Mouse (Mus musculus) left cerebral cortex, adult 8-10 months (tissue): Measurements from ENCODE around the gene Tmem151b. TPM values are rescaled to one million over a fixed set of nuclear protein-coding genes. Genes with fewer than 3 reads are reported as not detected.

ENCODE experiments used
- DNase-seq, 2 experiments: peaks; one replicate each; pipeline ENCODE4 v3.0.0; 2022; ENCODE audit warnings: low spot score in 2 of 2
- total RNA-seq, 4 experiments: library from RNA; stranded (reverse); gene quantifications; 2 replicates each; pipeline ENCODE4 v1.2.4; 2022

Gene Tmem151b
- total RNA-seq, 4 experiments from 2014 or later, result 97.9 to 110 (median 100) TPM

GRCm38 (mm10) chr17:45515204-45515726 is 34.2 kb downstream of the Tmem151b start:
- DNase-seq, result no peak

DNA sequence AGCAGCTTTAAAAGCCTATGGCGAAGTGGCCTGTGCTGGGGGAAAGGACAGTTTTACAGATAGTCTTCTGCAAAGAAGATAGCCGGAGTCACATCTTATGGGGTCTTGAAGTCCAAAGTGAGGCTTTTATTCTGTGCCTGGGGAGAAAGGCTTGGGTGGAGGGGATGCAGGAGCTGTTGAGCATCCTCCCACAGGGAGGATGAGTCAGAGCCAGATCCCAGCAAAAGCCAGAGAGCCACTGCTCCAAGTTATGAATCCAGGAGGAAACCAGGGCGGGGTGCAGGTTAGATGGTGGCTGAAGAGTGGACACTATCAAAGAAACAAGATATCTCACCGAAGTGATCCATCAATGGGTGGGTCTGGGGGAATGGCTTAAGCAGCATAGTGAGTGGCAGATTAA is 37.7 kb downstream of the Tmem151b start:
- no peak for DNase-seq

DNA sequence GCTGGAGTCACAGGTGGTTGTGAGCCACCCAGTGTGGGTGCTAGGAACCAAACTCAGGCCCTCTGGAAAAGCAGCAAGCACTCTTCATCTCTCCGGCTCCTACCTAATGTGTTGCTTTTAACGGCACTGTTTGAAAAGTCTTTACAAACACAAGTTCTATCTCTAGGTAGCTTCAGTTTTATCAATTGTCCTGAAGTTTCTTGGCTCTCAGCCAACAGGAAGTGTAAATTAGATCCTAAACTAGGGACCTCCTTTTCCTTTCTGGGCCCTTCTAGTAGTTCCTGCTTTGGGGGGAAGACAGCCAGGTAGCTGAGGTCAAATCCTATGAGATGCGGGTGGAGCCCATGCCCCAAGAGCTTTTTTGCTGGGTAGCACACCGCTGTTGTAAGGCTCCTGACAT is 38.6 kb downstream of the Tmem151b start:
- no peak for DNase-seq

DNA sequence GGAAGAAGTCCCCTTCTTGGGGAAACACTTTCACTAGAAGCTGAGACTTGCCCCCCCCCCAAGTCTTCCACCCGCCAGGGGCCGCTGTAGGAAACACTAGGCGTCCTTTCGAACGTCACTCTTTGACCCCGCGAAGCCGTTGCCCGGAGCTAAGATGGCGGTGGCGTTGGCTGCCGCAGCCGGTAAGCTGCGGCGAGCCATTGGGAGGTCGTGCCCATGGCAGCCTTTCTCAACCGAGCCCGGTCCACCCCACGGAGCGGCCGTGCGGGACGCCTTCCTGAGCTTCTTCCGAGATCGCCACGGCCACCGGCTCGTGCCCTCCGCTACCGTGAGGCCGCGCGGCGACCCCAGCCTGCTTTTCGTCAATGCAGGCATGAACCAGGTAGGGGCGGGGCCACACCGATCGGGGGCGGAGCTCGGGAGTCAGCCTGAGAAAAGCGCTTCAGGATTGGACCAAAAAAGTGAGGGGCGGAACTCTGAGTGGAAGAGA is 42.7 kb downstream of the Tmem151b start, which contains the start of gene Aars2:
Gene Aars2 (plus strand): TSS at position 142 of the 490 bp plus-strand sequence.
- peak; percentile 88 to 92 for DNase-seq

DNA sequence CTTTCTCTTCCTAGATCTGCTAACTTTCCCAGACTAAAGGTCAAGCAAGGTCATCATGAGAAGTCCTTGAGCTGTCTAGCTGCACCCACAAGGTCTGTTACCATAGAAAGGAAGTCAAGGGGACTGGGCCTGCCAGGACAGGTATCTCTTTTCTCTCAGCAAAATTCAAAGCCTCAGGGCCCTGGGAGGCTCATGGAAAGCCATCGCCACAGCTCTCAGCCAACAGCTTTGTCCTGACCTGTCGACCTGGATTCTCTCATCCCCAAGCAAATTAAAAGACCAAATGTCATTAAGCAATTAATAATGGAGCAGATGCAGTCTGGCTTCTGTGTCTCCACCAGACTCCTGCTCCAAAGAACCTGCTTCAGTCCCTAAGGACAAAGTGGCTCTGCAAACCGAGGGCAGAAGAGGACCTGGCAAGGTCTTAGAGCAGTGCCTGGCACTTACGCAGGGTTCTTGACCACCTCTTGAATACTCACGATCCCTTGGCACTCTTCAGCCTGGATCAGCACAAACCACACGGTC is 43.5 kb downstream of the Tmem151b start:
- no peak for DNase-seq

DNA sequence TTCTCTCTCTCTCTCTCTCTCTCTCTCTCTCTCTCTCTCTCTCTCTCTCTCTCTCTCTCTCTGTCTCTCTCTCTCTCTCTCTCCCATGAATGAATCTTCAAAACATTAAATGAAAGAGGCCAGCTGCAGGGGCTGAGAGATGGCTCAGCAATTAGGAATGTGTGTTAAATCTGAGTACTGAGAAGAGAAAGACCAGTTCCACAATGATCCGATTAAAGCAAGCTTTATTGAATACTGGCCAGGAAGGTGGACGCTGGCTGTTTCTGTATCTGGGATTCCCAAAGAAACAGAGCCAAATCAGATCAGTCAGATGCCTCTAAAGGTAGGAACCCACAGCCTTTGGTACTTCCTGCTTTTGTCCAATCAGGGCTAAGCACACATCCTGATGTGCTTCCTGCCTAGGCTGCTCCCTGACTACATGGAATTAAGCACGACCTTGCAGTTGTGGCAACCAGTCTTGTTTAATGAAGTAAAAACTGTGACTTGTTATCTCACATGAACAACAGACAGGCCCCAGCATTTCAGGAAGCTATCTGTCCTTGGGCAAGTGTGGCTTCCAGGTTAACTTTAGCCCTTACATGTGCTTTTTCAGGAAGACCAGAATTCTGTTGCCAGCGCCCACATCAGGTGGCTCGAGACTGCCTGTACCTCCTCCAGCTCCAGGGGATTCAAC is 46.0 kb downstream of the Tmem151b start:
- no peak for DNase-seq

DNA sequence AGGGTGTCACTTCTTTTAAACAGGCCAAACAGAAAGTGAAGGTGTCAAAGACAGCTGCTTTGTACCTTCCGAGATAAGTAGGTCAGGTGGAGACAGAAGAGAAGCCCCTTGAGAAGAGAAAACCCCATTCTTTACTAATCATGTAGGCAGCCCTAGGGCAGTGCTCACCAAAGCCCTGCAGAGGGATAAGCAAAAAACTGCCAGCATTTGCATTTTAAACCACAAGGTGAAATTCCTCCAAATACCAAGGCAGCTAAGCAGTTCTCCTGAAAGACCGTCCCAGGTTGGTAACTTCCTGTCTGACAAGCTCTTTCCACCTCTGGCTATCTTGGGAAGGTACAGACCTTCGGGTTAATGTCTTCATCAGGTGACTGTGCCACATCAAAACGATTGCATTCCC is 47.2 kb downstream of the Tmem151b start:
- DNase-seq, result no peak

- no peak for DNase-seq
Observed at GRCm38 (mm10) chr17:45500981-45501380, 48.5 kb downstream of the Tmem151b start.

DNA sequence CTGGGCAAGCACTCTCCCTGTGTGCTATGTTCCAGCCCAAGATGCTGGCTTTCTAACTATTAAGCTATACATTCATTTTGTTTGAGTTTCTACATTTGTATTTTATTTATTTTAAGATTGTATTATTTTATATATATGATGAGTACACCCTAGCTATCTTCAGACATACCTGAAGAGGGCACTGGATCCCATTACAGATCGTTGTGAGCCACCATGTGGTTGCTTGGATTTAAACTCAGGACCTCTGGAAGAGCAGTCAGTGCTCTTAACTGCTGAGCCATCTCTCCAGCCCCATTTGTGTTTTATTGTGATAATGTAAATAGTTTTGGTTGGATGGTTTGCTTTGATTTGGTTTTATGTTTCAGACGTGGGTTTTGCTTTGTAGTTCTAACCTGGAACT is 50.0 kb downstream of the Tmem151b start:
- no peak for DNase-seq

GRCm38 (mm10) chr17:45498397-45498796 is 51.1 kb downstream of the Tmem151b start:
- no peak for DNase-seq

DNA sequence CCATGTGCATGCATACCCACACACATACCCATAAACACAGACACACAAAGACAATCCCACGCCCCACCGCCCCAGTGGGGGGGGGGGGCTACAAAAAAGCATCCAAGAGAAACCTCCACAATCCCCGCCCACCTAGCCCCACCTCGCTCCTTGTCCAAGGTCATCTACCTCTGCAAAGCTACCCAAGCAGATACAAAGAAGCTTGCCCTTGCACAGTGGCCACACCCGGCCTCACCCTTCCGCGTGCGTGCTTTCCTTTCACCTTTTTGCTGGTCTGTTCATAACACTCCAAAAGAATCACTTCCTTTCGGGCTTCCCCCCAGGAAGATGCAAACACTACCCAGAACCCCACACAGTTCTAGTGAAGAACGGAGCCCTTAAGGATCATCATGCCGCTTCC is 54.1 kb downstream of the Tmem151b start:
- no peak for DNase-seq

Other genes with a start within 250 kb of the Tmem151b start
- 10 to 100 TPM; 50.9 to 62.6 (median 52.9) TPM for gene Cdc5l, start 115.9 kb downstream of the Tmem151b start, total RNA-seq
- gene Spats1, start 74.3 kb downstream of the Tmem151b start, total RNA-seq, result 1 to 10 TPM; 6.2 to 7.8 (median 6.9) TPM
- gene Aars2, start 42.8 kb downstream of the Tmem151b start, total RNA-seq, result 10 to 100 TPM; 22.0 to 25.1 (median 22.8) TPM
- gene Tcte1, start 26.2 kb downstream of the Tmem151b start, total RNA-seq, result 1 to 10 TPM; 1.3 to 1.7 (median 1.4) TPM
- gene Nfkbie, start 6.0 kb upstream of the Tmem151b start, total RNA-seq, result 1 to 10 TPM; 2.1 to 3.2 (median 2.5) TPM
- 10 to 100 TPM; 26.8 to 33.4 (median 29.4) TPM for gene Slc35b2, start 14.2 kb upstream of the Tmem151b start, total RNA-seq
- gene Hsp90ab1, start 23.6 kb upstream of the Tmem151b start, total RNA-seq, result 1,000 to 10,000 TPM; 1,476 to 1,616 (median 1,547) TPM
- gene Slc29a1, start 49.9 kb upstream of the Tmem151b start, total RNA-seq, result 10 to 100 TPM; 27.4 to 32.1 (median 29.5) TPM
- not detected for gene Mymx, start 52.4 kb upstream of the Tmem151b start, total RNA-seq
- gene Capn11, start 109.6 kb upstream of the Tmem151b start, total RNA-seq, result 1 to 10 TPM in 1 of 4 experiments, under 1 TPM in 2, not detected in 1; 0.43 to 1.7 (median 0.54) TPM
- gene Mrpl14, start 136.6 kb upstream of the Tmem151b start, total RNA-seq, result 10 to 100 TPM; 40.5 to 45.5 (median 42.1) TPM
- 100 to 1,000 TPM; 157 to 171 (median 165) TPM for gene Tmem63b, start 137.2 kb upstream of the Tmem151b start, total RNA-seq
- 1 to 10 TPM in 1 of 4 experiments, under 1 TPM in 1, not detected in 2; 0.73 to 1.1 TPM for gene 1600014C23Rik, start 184.2 kb upstream of the Tmem151b start, total RNA-seq